Mouse (Mus musculus) testis, postnatal 10 days (tissue): Measurements from ENCODE around the gene Slc7a6.
A peak's percentile ranks its signal among the peaks of the same experiment; 100 is the strongest.
"Not testable (repeated sequence)": the region's sequence is repeated elsewhere in the genome, so short reads cannot be mapped to it uniquely, and the experiment has no call there.

Experiments used
- DNase-seq: peaks from one replicate; pipeline ENCODE4 v3.0.0; 2021; ENCODE audit warnings: low spot score

Gene Slc7a6

GRCm38 (mm10) chr8:106189162-106189561 lies 20.5 kb downstream of the Slc7a6 start:
- DNase-seq = no peak

GRCm38 (mm10) chr8:106191639-106192038 lies 23.0 kb downstream of the Slc7a6 start:
- no peak for DNase-seq

- no peak for DNase-seq
These were observed 24.5 kb downstream of the Slc7a6 start for GRCm38 (mm10) chr8:106193162-106193561.

GRCm38 (mm10) chr8:106194062-106194461 lies 25.4 kb downstream of the Slc7a6 start:
- DNase-seq = no peak

- no peak for DNase-seq
These were observed 30.1 kb downstream of the Slc7a6 start for GRCm38 (mm10) chr8:106198741-106199140.

GRCm38 (mm10) chr8:106199596-106199995 lies 30.9 kb downstream of the Slc7a6 start:
- DNase-seq = not testable (repeated sequence)

- DNase-seq = no peak
These were observed 41.5 kb downstream of the Slc7a6 start for GRCm38 (mm10) chr8:106210035-106210731.

- peak; percentile 97 for DNase-seq
These were observed 42.2 kb downstream of the Slc7a6 start, which contains the start of the genes Slc7a6os and Prmt7 for GRCm38 (mm10) chr8:106210821-106211345. TSS of gene Slc7a6os (minus strand) at chr8:106210935. TSS of gene Prmt7 (plus strand) at chr8:106210936.

GRCm38 (mm10) chr8:106211421-106211820 lies 42.8 kb downstream of the Slc7a6 start:
- DNase-seq = no peak

- DNase-seq = no peak
These were observed 45.3 kb downstream of the Slc7a6 start for GRCm38 (mm10) chr8:106213959-106214358.

GRCm38 (mm10) chr8:106219620-106220019 lies 51.0 kb downstream of the Slc7a6 start:
- no peak for DNase-seq

- DNase-seq = peak; percentile 78
These were observed 57.9 kb downstream of the Slc7a6 start for GRCm38 (mm10) chr8:106226589-106226988.

- DNase-seq = no peak
These were observed 62.9 kb downstream of the Slc7a6 start for GRCm38 (mm10) chr8:106231536-106231935.

GRCm38 (mm10) chr8:106232751-106233150 lies 64.1 kb downstream of the Slc7a6 start:
- DNase-seq = no peak

- no peak for DNase-seq
These were observed 66.1 kb downstream of the Slc7a6 start for GRCm38 (mm10) chr8:106234567-106235261.

GRCm38 (mm10) chr8:106237106-106237505 lies 68.4 kb downstream of the Slc7a6 start:
- DNase-seq = no peak
